Mouse (Mus musculus) megakaryocyte, embryonic 14.5 days (primary cell): Measurements from ENCODE around the gene Srsf1.

Experiments
- FLI1 ChIP-seq: IDR thresholded peaks from 2 replicates; pipeline ENCODE4 v1.6.1; 2012; ENCODE audit warnings: low read length, inconsistent platforms, mixed read lengths
- GATA1 ChIP-seq: IDR thresholded peaks from 3 replicates; pipeline ENCODE4 v1.6.1; 2012; ENCODE audit warnings: mixed read lengths, low read length, inconsistent platforms, borderline replicate concordance

DNA sequence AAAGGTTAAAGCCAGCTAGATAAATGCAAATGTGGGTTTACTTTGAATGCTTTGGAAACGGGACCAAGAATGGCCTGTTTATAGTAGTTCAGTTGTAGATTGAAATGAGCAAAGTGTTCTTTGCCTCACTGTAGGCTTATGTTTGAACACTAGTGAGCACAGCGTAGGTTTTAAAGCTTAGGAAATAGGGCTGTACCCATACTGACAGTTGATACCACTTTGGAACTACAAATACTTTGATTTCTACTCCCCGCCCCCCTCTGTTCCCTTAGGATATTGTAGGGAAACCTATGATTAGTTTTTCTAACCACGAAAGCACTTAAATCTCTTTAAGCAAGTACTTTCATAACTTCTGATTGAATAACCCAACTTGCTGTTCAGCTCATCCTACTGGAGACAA is 5.5 kb downstream of the Srsf1 start:
- TF ChIP-seq GATA1 (no peak), FLI1 (no peak)
